Comparison of ENCODE assay signal across 9 mouse cellular contexts in genomic region chr7:44547041-44547440, GRCm38 (mm10). TPM values are rescaled to one million over a fixed set of nuclear protein-coding genes. Genes with fewer than 3 reads are reported as not detected.
DNase-seq lines count a peak whose midpoint lies in the region; ATAC-seq lines count a peak whose summit lies in the region.
"Had no signal": no experiment of that assay in that cellular context is flagged by ENCODE, and none has a peak within 500 bp of the region (broad histone marks: within the 10 kb centered on the region; RNA-seq: fewer than 3 reads in every experiment).

No protein-coding gene starts in this region.

- H3K4me1 ChIP-seq in heart, embryonic 14.5 days (ENCODE audit: control insufficient read depth in 2 of 2, insufficient read depth in 2 of 2, low read length in 2 of 2) = peaks cover 8 to 10% of the 10 kb centered on the region in 2 experiments; a peak in 2 of 4 replicates
- peaks cover 14% of the 10 kb centered on the region for H3K4me1 ChIP-seq in embryonic facial prominence, embryonic 13.5 days
- peaks cover 19% of the 10 kb centered on the region for H3K4me1 ChIP-seq in liver, embryonic 12.5 days

- no peaks in the 10 kb centered on the region for H3K27me3 ChIP-seq in heart, embryonic 14.5 days (ENCODE audit: control insufficient read depth, insufficient read depth, low read length)
- H3K27me3 ChIP-seq in embryonic facial prominence, embryonic 13.5 days = no peaks in the 10 kb centered on the region
- no peaks in the 10 kb centered on the region for H3K27me3 ChIP-seq in liver, embryonic 12.5 days (replicated peaks)

- no peak for DNase-seq in heart, postnatal 36 days
- DNase-seq in 416B (ENCODE audit: low read depth) = peak; percentile 42
- DNase-seq in spleen, adult 12 weeks (ENCODE audit: low spot score) = no peak
- DNase-seq in left cerebral cortex, adult 8-10 months (ENCODE audit: low spot score in 2 of 2) = no peak
- DNase-seq in layer of hippocampus, adult 18-20 months (ENCODE audit: low spot score in 2 of 2) = no peak
- DNase-seq: cerebellum, adult 2 months had no signal

- H3K4me2 ChIP-seq in heart, embryonic 14.5 days (ENCODE audit: low read length) = peak overlapping the region; percentile 92
- H3K4me2 ChIP-seq in embryonic facial prominence, embryonic 13.5 days = peak overlapping the region; percentile 84
- peak overlapping the region; percentile 94 for H3K4me2 ChIP-seq in liver, embryonic 12.5 days

- 95% methylated on average over 13 of the region's 13 CpGs for WGBS in heart, embryonic 14.5 days
- 97% methylated on average over 13 of the region's 13 CpGs for WGBS in embryonic facial prominence, embryonic 13.5 days
- WGBS in liver, embryonic 12.5 days (ENCODE audit: insufficient replicate concordance) = 94% methylated on average over 13 of the region's 13 CpGs

- ATAC-seq in heart, embryonic 14.5 days (ENCODE audit: insufficient number of reproducible peaks, insufficient read depth, low FRiP score, low read depth) = no peak
- ATAC-seq in embryonic facial prominence, embryonic 13.5 days (ENCODE audit: insufficient number of reproducible peaks, insufficient read depth, low FRiP score, low TSS enrichment, low read depth) = no peak
- no peak for ATAC-seq in liver, embryonic 12.5 days

- H3K9ac ChIP-seq in heart, embryonic 14.5 days (ENCODE audit: low read length) = peak overlapping the region; percentile 79
- peak overlapping the region; percentile 78 for H3K9ac ChIP-seq in embryonic facial prominence, embryonic 13.5 days
- peak overlapping the region; percentile 76 for H3K9ac ChIP-seq in liver, embryonic 12.5 days

- H3K4me3 ChIP-seq in heart, embryonic 14.5 days (ENCODE audit: control insufficient read depth in 1 of 2, insufficient read depth in 1 of 2, low read depth in 1 of 2, low read length in 2 of 2) = no peak overlapping the region
- H3K4me3 ChIP-seq in embryonic facial prominence, embryonic 13.5 days = peak overlapping the region; percentile 71
- peak overlapping the region; percentile 76 for H3K4me3 ChIP-seq in liver, embryonic 12.5 days

- intact Hi-C loops in heart, postnatal 36 days (cut with DNase I) = no loop called here

- H3K9me3 ChIP-seq in heart, embryonic 14.5 days (ENCODE audit: control insufficient read depth, low read length) = no peaks in the 10 kb centered on the region
- no peaks in the 10 kb centered on the region; the same call in 1 of the 2 replicates for H3K9me3 ChIP-seq in embryonic facial prominence, embryonic 13.5 days
- no peaks in the 10 kb centered on the region for H3K9me3 ChIP-seq in liver, embryonic 12.5 days (replicated peaks)

- H3K27ac ChIP-seq in heart, embryonic 14.5 days (replicated peaks in 1 of 2; ENCODE audit: control insufficient read depth in 1 of 2, insufficient read depth in 1 of 2, low read depth in 2 of 2, low read length in 2 of 2) = no peak overlapping the region
- H3K27ac ChIP-seq in embryonic facial prominence, embryonic 13.5 days = no peak overlapping the region
- H3K27ac ChIP-seq in liver, embryonic 12.5 days = peak overlapping the region; percentile 91

- peaks cover 40% of the 10 kb centered on the region for H3K36me3 ChIP-seq in heart, embryonic 14.5 days (ENCODE audit: control insufficient read depth, insufficient read depth, low read length)
- H3K36me3 ChIP-seq in embryonic facial prominence, embryonic 13.5 days = peaks cover 43% of the 10 kb centered on the region
- H3K36me3 ChIP-seq in liver, embryonic 12.5 days = peaks cover 72% of the 10 kb centered on the region

RNA-seq across cellular contexts. Expression of gene Pold1, which starts 1.6 kb away (rescaled TPM):
- 28.6 and 29.2 TPM in 2 replicates for polyA plus RNA-seq in heart, embryonic 14.5 days (2014; fragmentation: Nextera tagmentation; extraction: Ambion mirVana)
- 10 to 100 TPM; 11.9 to 14.0 TPM for total RNA-seq in heart, postnatal 36 days (2021)
- polyA plus RNA-seq in embryonic facial prominence, embryonic 13.5 days (2015; fragmentation: Nextera tagmentation; extraction: Ambion mirVana) = 94.4 and 104 TPM in 2 replicates
- polyA plus RNA-seq in liver, embryonic 12.5 days (2016; fragmentation: Nextera tagmentation; extraction: Ambion mirVana) = 94.2 and 94.3 TPM in 2 replicates
- 10 to 100 TPM; 10.5 to 13.8 (median 12.8) TPM for total RNA-seq in left cerebral cortex, adult 8-10 months (2022)
- total RNA-seq in layer of hippocampus, adult 18-20 months (2021) = 10 to 100 TPM in 1 of 2 experiments, 1 to 10 TPM in 1; 9.4 to 13.2 TPM

RNA-seq across cellular contexts. Expression of gene Nr1h2, which starts 6.7 kb away (rescaled TPM):
- polyA plus RNA-seq in heart, embryonic 14.5 days (2014; fragmentation: Nextera tagmentation; extraction: Ambion mirVana) = 53.3 and 57.8 TPM in 2 replicates
- 10 to 100 TPM; 48.2 to 50.8 TPM for total RNA-seq in heart, postnatal 36 days (2021)
- 72.3 and 80.1 TPM in 2 replicates for polyA plus RNA-seq in embryonic facial prominence, embryonic 13.5 days (2015; fragmentation: Nextera tagmentation; extraction: Ambion mirVana)
- polyA plus RNA-seq in liver, embryonic 12.5 days (2016; fragmentation: Nextera tagmentation; extraction: Ambion mirVana) = 51.9 and 54.1 TPM in 2 replicates
- 10 to 100 TPM; 61.1 to 71.4 (median 64.3) TPM for total RNA-seq in left cerebral cortex, adult 8-10 months (2022)
- total RNA-seq in layer of hippocampus, adult 18-20 months (2021) = 10 to 100 TPM; 64.9 to 68.5 TPM

RNA-seq across cellular contexts. Expression of gene Spib, which starts 15.2 kb away (rescaled TPM):
- polyA plus RNA-seq in heart, embryonic 14.5 days (2014; fragmentation: Nextera tagmentation; extraction: Ambion mirVana) = not detected in 2 replicates
- total RNA-seq in heart, postnatal 36 days (2021) = under 1 TPM; 0.31 to 0.51 TPM
- polyA plus RNA-seq in embryonic facial prominence, embryonic 13.5 days (2015; fragmentation: Nextera tagmentation; extraction: Ambion mirVana) = 0.60 and 0.94 TPM in 2 replicates
- 0.08 TPM in 1 of 2 replicates, not detected in the other for polyA plus RNA-seq in liver, embryonic 12.5 days (2016; fragmentation: Nextera tagmentation; extraction: Ambion mirVana)
- total RNA-seq in left cerebral cortex, adult 8-10 months (2022) = under 1 TPM in 1 of 4 experiments, not detected in 3; 0.22 TPM
- total RNA-seq in layer of hippocampus, adult 18-20 months (2021) = not detected

RNA-seq across cellular contexts. Expression of gene Mybpc2, which starts 22.6 kb away (rescaled TPM):
- 2.3 and 3.3 TPM in 2 replicates for polyA plus RNA-seq in heart, embryonic 14.5 days (2014; fragmentation: Nextera tagmentation; extraction: Ambion mirVana)
- 10 to 100 TPM; 16.5 to 20.1 TPM for total RNA-seq in heart, postnatal 36 days (2021)
- polyA plus RNA-seq in embryonic facial prominence, embryonic 13.5 days (2015; fragmentation: Nextera tagmentation; extraction: Ambion mirVana) = 0.13 and 0.14 TPM in 2 replicates
- not detected in 2 replicates for polyA plus RNA-seq in liver, embryonic 12.5 days (2016; fragmentation: Nextera tagmentation; extraction: Ambion mirVana)
- total RNA-seq in left cerebral cortex, adult 8-10 months (2022) = 1 to 10 TPM in 2 of 4 experiments, under 1 TPM in 2; 0.63 to 2.2 (median 1.4) TPM
- under 1 TPM; 0.27 to 0.28 TPM for total RNA-seq in layer of hippocampus, adult 18-20 months (2021)

RNA-seq across cellular contexts. Expression of gene Napsa, which starts 25.1 kb away (rescaled TPM):
- 0.35 and 0.92 TPM in 2 replicates for polyA plus RNA-seq in heart, embryonic 14.5 days (2014; fragmentation: Nextera tagmentation; extraction: Ambion mirVana)
- under 1 TPM; 0.43 to 0.78 TPM for total RNA-seq in heart, postnatal 36 days (2021)
- polyA plus RNA-seq in embryonic facial prominence, embryonic 13.5 days (2015; fragmentation: Nextera tagmentation; extraction: Ambion mirVana) = 1.1 and 1.8 TPM in 2 replicates
- 2.5 and 3.1 TPM in 2 replicates for polyA plus RNA-seq in liver, embryonic 12.5 days (2016; fragmentation: Nextera tagmentation; extraction: Ambion mirVana)
- total RNA-seq in left cerebral cortex, adult 8-10 months (2022) = not detected
- total RNA-seq in layer of hippocampus, adult 18-20 months (2021) = not detected

Comparison
In these comparisons a context has a peak if more than half of its experiments do, and no peak if none do; other contexts are left out.
1. H3K4me3 ChIP-seq: peak in embryonic facial prominence, embryonic 13.5 days (single experiment) and liver, embryonic 12.5 days (single experiment); none in heart, embryonic 14.5 days (0 of 2).
2. Peak in every context shown above with its lines, with median percentiles within 50 percentile points of each other: H3K4me2 ChIP-seq and H3K9ac ChIP-seq.